In genomic region chr12:35746691-35747299, GRCm38 (mm10) we compare ENCODE assay signal across 24 mouse cellular contexts.
DNase-seq lines count a peak whose midpoint lies in the region; ATAC-seq and TF ChIP-seq lines count a peak whose summit lies in the region.
"Had no signal": no experiment of that assay in that cellular context is flagged by ENCODE, and none has a peak within 500 bp of the region (broad histone marks: within the 10 kb centered on the region; RNA-seq: fewer than 3 reads in every experiment).

No protein-coding gene starts in this region.

- H3K36me3 ChIP-seq in heart, adult 2 months (ENCODE audit: control insufficient read depth, insufficient read depth, low read length): peaks cover 6% of the 10 kb centered on the region; the same call in 1 of the 2 replicates
- H3K36me3 ChIP-seq in heart, embryonic 12.5 days: no peaks in the 10 kb centered on the region
- no peaks in the 10 kb centered on the region for H3K36me3 ChIP-seq in lung, embryonic 16.5 days (ENCODE audit: control insufficient read depth, insufficient read depth, low read length)
- H3K36me3 ChIP-seq: embryonic facial prominence, embryonic 13.5 days; heart, embryonic 15.5 days; hindbrain, embryonic 12.5 days; limb, embryonic 10.5 days; liver, embryonic 15.5 days; stomach, embryonic 15.5 days had no signal

- H3K9ac ChIP-seq in heart, adult 2 months (ENCODE audit: low read depth, low read length): no peak overlapping the region
- H3K9ac ChIP-seq in heart, embryonic 12.5 days: no peak overlapping the region
- H3K9ac ChIP-seq in lung, embryonic 16.5 days (ENCODE audit: low read length): no peak overlapping the region
- H3K9ac ChIP-seq: embryonic facial prominence, embryonic 13.5 days; forebrain, embryonic 13.5 days; heart, embryonic 15.5 days; hindbrain, embryonic 12.5 days; liver, embryonic 15.5 days; stomach, embryonic 15.5 days had no signal

- H3K4me3 ChIP-seq in heart, adult 2 months: no peak overlapping the region
- no peak overlapping the region for H3K4me3 ChIP-seq in heart, embryonic 12.5 days
- no peak overlapping the region for H3K4me3 ChIP-seq in lung, embryonic 16.5 days (ENCODE audit: low read length)
- H3K4me3 ChIP-seq: embryonic facial prominence, embryonic 13.5 days; forebrain, embryonic 13.5 days; heart, embryonic 15.5 days; hindbrain, embryonic 12.5 days; layer of hippocampus, adult 2 months; limb, embryonic 10.5 days; liver, embryonic 15.5 days; stomach, embryonic 15.5 days had no signal

- DNase-seq in heart, adult 2 months: no peak
- peak; percentile 46 for DNase-seq in kidney, adult 9 months
- DNase-seq in kidney, adult 18-20 months: no peak
- no peak for DNase-seq in lung, postnatal 36 days
- DNase-seq in brain, embryonic 14.5 days (ENCODE audit: low read depth): peak; percentile 23
- no peak for DNase-seq in cerebellum, adult 8-10 months
- DNase-seq: cerebellum, adult 2 months; cerebellum, postnatal 36 days; embryo, embryonic 11 days; liver; thymus, postnatal 25 days had no signal

- H3K27me3 ChIP-seq in heart, adult 2 months (ENCODE audit: control insufficient read depth, insufficient read depth, low read length): no peaks in the 10 kb centered on the region
- no peaks in the 10 kb centered on the region for H3K27me3 ChIP-seq in heart, embryonic 12.5 days (replicated peaks)
- no peaks in the 10 kb centered on the region for H3K27me3 ChIP-seq in lung, embryonic 16.5 days (ENCODE audit: control insufficient read depth, insufficient read depth, low read depth, low read length)
- H3K27me3 ChIP-seq: embryonic facial prominence, embryonic 13.5 days; forebrain, embryonic 13.5 days; heart, embryonic 15.5 days; hindbrain, embryonic 12.5 days; liver, embryonic 15.5 days; Patski; stomach, embryonic 15.5 days had no signal

- ATAC-seq in heart, embryonic 12.5 days (ENCODE audit: insufficient number of reproducible peaks, low FRiP score): no peak
- peak; percentile 71; the same call in 1 of the 2 replicates for ATAC-seq in lung, embryonic 16.5 days (ENCODE audit: low read depth)
- ATAC-seq: forebrain, embryonic 13.5 days; intestine, postnatal 0 days; Patski had no signal

- no peaks in the 10 kb centered on the region; the same call in 1 of the 2 replicates for H3K9me3 ChIP-seq in heart, embryonic 12.5 days (replicated peaks)
- peaks cover 2% of the 10 kb centered on the region; the same call in 1 of the 2 replicates for H3K9me3 ChIP-seq in lung, embryonic 16.5 days (ENCODE audit: control insufficient read depth, low read length)
- H3K9me3 ChIP-seq: embryonic facial prominence, embryonic 13.5 days; forebrain, embryonic 13.5 days; heart, embryonic 15.5 days; hindbrain, embryonic 12.5 days; limb, embryonic 10.5 days; liver, embryonic 15.5 days; stomach, embryonic 15.5 days had no signal

- no peak overlapping the region for H3K4me2 ChIP-seq in heart, embryonic 12.5 days
- H3K4me2 ChIP-seq in lung, embryonic 16.5 days (ENCODE audit: low read depth, low read length): no peak overlapping the region
- H3K4me2 ChIP-seq: embryonic facial prominence, embryonic 13.5 days; forebrain, embryonic 13.5 days; heart, embryonic 15.5 days; hindbrain, embryonic 12.5 days; liver, embryonic 15.5 days; stomach, embryonic 15.5 days had no signal

- peak overlapping the region; percentile 61 for H3K27ac ChIP-seq in heart, adult 2 months
- H3K27ac ChIP-seq in heart, embryonic 12.5 days (ENCODE audit: poor library complexity, severe bottlenecking): no peak overlapping the region
- H3K27ac ChIP-seq in lung, embryonic 16.5 days (ENCODE audit: low read length): peak overlapping the region; percentile 40; the same call in 1 of the 2 replicates
- H3K27ac ChIP-seq: embryonic facial prominence, embryonic 13.5 days; forebrain, embryonic 13.5 days; heart, embryonic 15.5 days; hindbrain, embryonic 12.5 days; layer of hippocampus, adult 2 months; limb, embryonic 10.5 days; liver, embryonic 15.5 days; macrophage; stomach, embryonic 15.5 days had no signal

- 32% methylated on average over 3 of the region's 3 CpGs for WGBS in heart, adult 2 months
- 56% methylated on average over 3 of the region's 3 CpGs for WGBS in heart, embryonic 12.5 days
- WGBS in lung, embryonic 16.5 days: 40% methylated on average over 3 of the region's 3 CpGs

- no peaks in the 10 kb centered on the region for H3K79me2 ChIP-seq in heart, adult 2 months (replicated peaks; ENCODE audit: control insufficient read depth, insufficient read depth, low read length)

- TF ChIP-seq POLR2A in heart, adult 2 months (IDR thresholded peaks at IDR 0.05; ENCODE audit: insufficient read depth, low read depth, low read length): no peak
- TF ChIP-seq POLR2A in brain, embryonic 14.5 days (IDR thresholded peaks at IDR 0.05; ENCODE audit: borderline replicate concordance, extremely low read depth, insufficient read depth, insufficient read length, poor library complexity, severe bottlenecking): no peak

- intact Hi-C loops in heart, adult 2 months (cut with DNase I): loop anchor here (5.0 to 10.0 kb wide), 3 partner anchors 86 to 288 kb away; no protein-coding TSS in a partner anchor

- TF ChIP-seq CTCF in heart, adult 2 months (IDR thresholded peaks at IDR 0.05): 0 out of 2 replicates have a peak, but pooled peaks have one; percentile 6
- TF ChIP-seq CTCF in brain, embryonic 14.5 days (IDR thresholded peaks at IDR 0.05; ENCODE audit: borderline replicate concordance, extremely low read depth, insufficient read depth, insufficient read length): no peak

- H3K4me1 ChIP-seq in heart, adult 2 months (ENCODE audit: control insufficient read depth, insufficient read depth, low read length): peaks cover 4% of the 10 kb centered on the region
- H3K4me1 ChIP-seq in heart, embryonic 12.5 days (replicated peaks): no peaks in the 10 kb centered on the region
- H3K4me1 ChIP-seq in lung, embryonic 16.5 days (replicated peaks; ENCODE audit: control insufficient read depth, insufficient read depth, low read length): no peaks in the 10 kb centered on the region
- H3K4me1 ChIP-seq: forebrain, embryonic 13.5 days; heart, embryonic 15.5 days; hindbrain, embryonic 12.5 days; limb, embryonic 10.5 days; liver, embryonic 15.5 days; stomach, embryonic 15.5 days had no signal

- no peak for TF ChIP-seq EP300 in heart, adult 2 months (IDR thresholded peaks at IDR 0.05; ENCODE audit: insufficient read depth, low read depth, low read length)

Comparison
In these comparisons a context has a peak if more than half of its experiments do, and no peak if none do; other contexts are left out.
1. DNase-seq: peak in kidney, adult 9 months (single experiment) and brain, embryonic 14.5 days (single experiment); none in heart, adult 2 months (0 of 2), kidney, adult 18-20 months (single experiment), lung, postnatal 36 days (single experiment) and cerebellum, adult 8-10 months (single experiment).